Comparison of ENCODE assay signal across 30 mouse cellular contexts in the genomic region with DNA sequence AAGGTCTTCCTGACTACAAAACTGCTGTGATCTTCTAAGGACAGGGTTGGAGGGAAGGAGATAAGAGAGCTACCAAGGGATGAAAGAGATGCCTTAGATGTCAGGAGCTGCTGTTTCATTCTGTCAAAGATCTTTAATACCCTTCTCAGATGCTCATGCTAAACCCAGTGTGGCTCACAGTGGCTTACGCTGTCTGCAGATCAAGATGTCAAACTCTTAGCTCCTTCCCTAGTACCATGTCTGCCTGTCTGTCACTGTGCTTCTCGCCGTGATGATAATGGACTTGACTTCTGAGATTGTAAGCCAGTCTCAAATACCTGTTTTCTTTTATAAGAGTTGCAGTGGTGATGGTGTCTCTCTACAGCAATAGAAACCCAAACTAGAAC. TPM values are rescaled to one million over a fixed set of nuclear protein-coding genes. Genes with fewer than 3 reads are reported as not detected.
"Had no signal": no experiment of that assay in that cellular context is flagged by ENCODE, and none has a peak within 500 bp of the region (broad histone marks: within the 10 kb centered on the region; RNA-seq: fewer than 3 reads in every experiment).

No protein-coding gene starts in this region.

- H3K36me3 ChIP-seq: heart, embryonic 13.5 days; heart, embryonic 15.5 days; hindbrain, embryonic 13.5 days; hindbrain, embryonic 15.5 days; intestine, embryonic 15.5 days; limb, embryonic 10.5 days; limb, embryonic 12.5 days had no signal

- H3K27me3 ChIP-seq: heart, embryonic 13.5 days; heart, embryonic 15.5 days; hindbrain, embryonic 13.5 days; hindbrain, embryonic 15.5 days; intestine, embryonic 15.5 days; limb, embryonic 12.5 days had no signal

- ATAC-seq: forebrain, postnatal 0 days; hindbrain, postnatal 0 days; intestine, embryonic 15.5 days; intestine, postnatal 0 days had no signal

- DNase-seq: forebrain, postnatal 0 days; gastrocnemius, postnatal 14 days; gastrocnemius, postnatal 36 days; heart, adult 2 months; heart, postnatal 14 days; heart, postnatal 36 days; kidney, adult 18-20 months; kidney, adult 8-10 months; kidney, postnatal 10 days; kidney, postnatal 25 days; kidney, postnatal 4 days had no signal

- H3K9me3 ChIP-seq: heart, embryonic 15.5 days; hindbrain, embryonic 13.5 days; hindbrain, embryonic 15.5 days; intestine, embryonic 15.5 days; limb, embryonic 12.5 days had no signal

- H3K27ac ChIP-seq: heart, adult 2 months; heart, embryonic 13.5 days; heart, embryonic 15.5 days; hindbrain, embryonic 13.5 days; hindbrain, embryonic 15.5 days; hindbrain, postnatal 0 days; intestine, embryonic 15.5 days; layer of hippocampus, adult 2 months; left cerebral cortex, adult 2 months; limb, embryonic 10.5 days had no signal

- H3K4me1 ChIP-seq: heart, embryonic 13.5 days; heart, embryonic 15.5 days; hindbrain, embryonic 13.5 days; hindbrain, embryonic 15.5 days; intestine, embryonic 15.5 days; limb, embryonic 12.5 days had no signal

- H3K4me3 ChIP-seq: heart, adult 2 months; heart, embryonic 13.5 days; heart, embryonic 15.5 days; hindbrain, embryonic 13.5 days; hindbrain, embryonic 15.5 days; intestine, embryonic 15.5 days; layer of hippocampus, adult 2 months; left cerebral cortex, adult 2 months; limb, embryonic 10.5 days; limb, embryonic 12.5 days had no signal

- H3K9ac ChIP-seq: forebrain, postnatal 0 days; heart, embryonic 13.5 days; heart, embryonic 15.5 days; hindbrain, embryonic 13.5 days; hindbrain, embryonic 15.5 days; intestine, embryonic 15.5 days; limb, embryonic 12.5 days had no signal

- H3K4me2 ChIP-seq: heart, embryonic 11.5 days; heart, embryonic 13.5 days; heart, embryonic 15.5 days; hindbrain, embryonic 13.5 days; hindbrain, embryonic 15.5 days; intestine, embryonic 15.5 days; limb, embryonic 12.5 days had no signal

RNA-seq across cellular contexts. Expression of gene Fam240a, which starts 8.0 kb away (rescaled TPM):
- polyA plus RNA-seq: gonadal fat pad, adult 2 months; heart, adult 2 months; heart, embryonic 11.5 days; heart, embryonic 13.5 days; heart, embryonic 15.5 days; heart, postnatal 0 days; hindbrain, embryonic 11.5 days; hindbrain, embryonic 13.5 days; hindbrain, embryonic 15.5 days; hindbrain, postnatal 0 days; inflammation-experienced regulatory T-cells, adult 6 months; intestine, embryonic 15.5 days; intestine, postnatal 0 days; kidney, embryonic 14.5 days; kidney, embryonic 16.5 days; limb, embryonic 10.5 days; limb, embryonic 12.5 days; limb, embryonic 14.5 days had no signal

RNA-seq across cellular contexts. Expression of gene Tmie, which starts 28.7 kb away (rescaled TPM):
- polyA plus RNA-seq: heart, embryonic 11.5 days had no signal

RNA-seq across cellular contexts. Expression of gene Tdgf1, which starts 37.3 kb away (rescaled TPM):
- polyA plus RNA-seq: heart, adult 2 months; heart, embryonic 11.5 days; heart, embryonic 13.5 days; heart, embryonic 15.5 days; heart, postnatal 0 days; hindbrain, embryonic 11.5 days; intestine, embryonic 15.5 days; intestine, postnatal 0 days; kidney, embryonic 14.5 days; kidney, embryonic 16.5 days; limb, embryonic 10.5 days; limb, embryonic 12.5 days had no signal
